Mouse (Mus musculus): ENCODE results near the gene 1500011B03Rik. TPM values are rescaled to one million over a fixed set of nuclear protein-coding genes. Genes with fewer than 3 reads are reported as not detected.

Gene 1500011B03Rik
- total RNA-seq, 1 experiment from 2014 or later, result 67.3 TPM

DNA sequence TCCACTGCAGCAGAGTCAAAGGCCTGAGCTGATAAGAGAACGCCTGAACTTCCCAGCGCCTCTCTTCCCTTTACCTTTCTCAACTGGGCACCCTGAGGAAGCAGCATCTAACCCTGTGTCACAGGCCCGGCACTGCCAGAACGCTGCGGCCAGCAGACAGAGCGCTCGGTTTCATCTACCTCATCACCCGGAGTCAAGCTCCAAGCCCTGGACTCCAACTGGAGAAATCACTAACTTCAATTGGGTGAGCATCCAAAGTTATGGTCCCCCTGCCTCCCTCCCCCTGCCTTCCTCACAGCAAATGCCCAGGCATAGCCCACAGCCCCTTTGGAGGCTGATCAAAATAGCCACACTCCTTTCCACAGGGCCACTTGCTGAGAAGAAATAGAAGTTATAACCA, 56.6 kb downstream of the 1500011B03Rik start:
- no peak for ATAC-seq (replicated peaks; ENCODE audit: insufficient number of reproducible peaks, low FRiP score, low TSS enrichment, poor library complexity, severe bottlenecking)

DNA sequence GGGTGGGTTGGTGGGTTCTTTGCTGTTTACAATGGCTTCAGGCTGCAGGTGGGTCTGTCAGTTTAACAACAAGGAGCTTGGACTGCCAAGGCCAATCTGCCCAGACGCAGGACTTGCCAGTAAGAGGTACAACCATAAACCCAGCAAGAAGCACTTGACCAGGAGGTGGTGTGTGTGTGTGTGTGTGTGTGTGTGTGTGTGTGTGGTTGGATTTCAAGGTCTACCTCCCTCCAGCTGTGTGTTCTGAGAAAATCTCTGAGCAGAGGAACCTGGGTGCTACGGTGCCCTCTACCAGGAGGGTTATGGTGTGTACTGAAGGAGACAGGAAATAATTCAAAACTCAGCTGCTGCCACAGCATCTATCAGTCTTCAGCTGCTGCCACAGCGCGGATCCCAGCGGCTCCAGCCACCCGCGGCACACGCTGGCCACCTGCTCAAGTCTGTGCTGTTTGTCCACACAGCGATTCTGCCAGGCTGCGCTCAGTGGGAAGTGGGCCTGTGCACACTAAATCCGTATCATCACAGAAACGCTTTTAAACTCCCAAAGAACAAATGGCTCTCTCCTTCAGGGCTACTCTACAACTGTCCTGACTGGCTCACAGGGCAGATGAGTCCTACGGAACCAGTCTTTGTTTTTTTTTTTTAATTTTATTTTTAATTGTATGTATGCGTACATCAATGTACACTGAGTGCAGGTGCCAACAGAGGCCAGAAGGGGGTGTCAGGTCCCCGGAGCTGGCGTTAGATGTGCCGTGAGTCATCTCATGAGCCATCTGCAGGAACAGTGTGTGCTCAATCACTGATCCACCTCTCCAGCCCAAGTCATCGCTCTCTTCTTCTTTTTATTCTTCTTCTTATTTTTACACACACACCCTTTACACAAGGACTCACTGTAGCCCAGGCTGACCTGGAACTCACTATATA, 58.2 kb downstream of the 1500011B03Rik start:
- no peak for ATAC-seq (replicated peaks; ENCODE audit: insufficient number of reproducible peaks, low FRiP score, low TSS enrichment, poor library complexity, severe bottlenecking)

- no peak for ATAC-seq (replicated peaks; ENCODE audit: insufficient number of reproducible peaks, low FRiP score, low TSS enrichment, poor library complexity, severe bottlenecking)
These were observed 61.3 kb downstream of the 1500011B03Rik start for GRCm38 (mm10) chr5:114761980-114762379.

- ATAC-seq (replicated peaks; ENCODE audit: insufficient number of reproducible peaks, low FRiP score, low TSS enrichment, poor library complexity, severe bottlenecking), result no peak
These were observed 63.7 kb downstream of the 1500011B03Rik start for GRCm38 (mm10) chr5:114759536-114760090.

Other genes with a start within 250 kb of the 1500011B03Rik start
- gene Trpv4, start 165.0 kb downstream of the 1500011B03Rik start, total RNA-seq (2017), result not detected in 3 replicates
- 46.4 to 52.1 TPM (median 46.5 TPM) in 3 replicates for gene Gltp, start 132.5 kb downstream of the 1500011B03Rik start, total RNA-seq (2017)
- 9.8 to 16.3 TPM (median 12.8 TPM) in 3 replicates for gene Tchp, start 115.7 kb downstream of the 1500011B03Rik start, total RNA-seq (2017)
- gene Ankrd13a, start 48.8 kb downstream of the 1500011B03Rik start, total RNA-seq (2017), result 185 to 246 TPM (median 193 TPM) in 3 replicates
- 118 to 169 TPM (median 121 TPM) in 3 replicates for gene Git2, start 48.0 kb downstream of the 1500011B03Rik start, total RNA-seq (2017)
- 0.57 TPM in 1 of 3 replicates, not detected in the others for gene 4930519G04Rik, start 30.2 kb upstream of the 1500011B03Rik start, total RNA-seq (2017)
- gene Gm9936, start 35.2 kb upstream of the 1500011B03Rik start, total RNA-seq (2017), result not detected in 3 replicates
- 10.6 to 17.9 TPM (median 14.4 TPM) in 3 replicates for gene Oasl2, start 73.5 kb upstream of the 1500011B03Rik start, total RNA-seq (2017)
- 0.95 to 2.6 TPM (median 1.5 TPM) in 3 replicates for gene Oasl1, start 99.8 kb upstream of the 1500011B03Rik start, total RNA-seq (2017)
- gene 2210016L21Rik, start 118.7 kb upstream of the 1500011B03Rik start, total RNA-seq (2017), result 4.2 to 13.3 TPM (median 8.5 TPM) in 3 replicates
- not detected in 3 replicates for gene Hnf1a, start 147.6 kb upstream of the 1500011B03Rik start, total RNA-seq (2017)
- gene Sppl3, start 187.7 kb upstream of the 1500011B03Rik start, total RNA-seq (2017), result 29.9 to 52.1 TPM (median 44.8 TPM) in 3 replicates